Mouse (Mus musculus) cerebellum, adult 2 months (tissue): ENCODE results near the gene Rgs7bp.

Experiments
- CTCF ChIP-seq: fragments of 200-500 bp; IDR thresholded peaks from 2 replicates; pipeline ENCODE4 v1.5.1; 2011; ENCODE audit warnings: low read depth, mild to moderate bottlenecking, control low read depth, low read length, moderate library complexity, borderline replicate concordance; ENCODE audit not compliant: insufficient read depth
- POLR2A ChIP-seq: fragments of 200-500 bp; IDR thresholded peaks from 2 replicates; pipeline ENCODE4 v1.6.1; 2011; ENCODE audit warnings: low read length, control low read depth, borderline replicate concordance; ENCODE audit not compliant: insufficient read depth

DNA sequence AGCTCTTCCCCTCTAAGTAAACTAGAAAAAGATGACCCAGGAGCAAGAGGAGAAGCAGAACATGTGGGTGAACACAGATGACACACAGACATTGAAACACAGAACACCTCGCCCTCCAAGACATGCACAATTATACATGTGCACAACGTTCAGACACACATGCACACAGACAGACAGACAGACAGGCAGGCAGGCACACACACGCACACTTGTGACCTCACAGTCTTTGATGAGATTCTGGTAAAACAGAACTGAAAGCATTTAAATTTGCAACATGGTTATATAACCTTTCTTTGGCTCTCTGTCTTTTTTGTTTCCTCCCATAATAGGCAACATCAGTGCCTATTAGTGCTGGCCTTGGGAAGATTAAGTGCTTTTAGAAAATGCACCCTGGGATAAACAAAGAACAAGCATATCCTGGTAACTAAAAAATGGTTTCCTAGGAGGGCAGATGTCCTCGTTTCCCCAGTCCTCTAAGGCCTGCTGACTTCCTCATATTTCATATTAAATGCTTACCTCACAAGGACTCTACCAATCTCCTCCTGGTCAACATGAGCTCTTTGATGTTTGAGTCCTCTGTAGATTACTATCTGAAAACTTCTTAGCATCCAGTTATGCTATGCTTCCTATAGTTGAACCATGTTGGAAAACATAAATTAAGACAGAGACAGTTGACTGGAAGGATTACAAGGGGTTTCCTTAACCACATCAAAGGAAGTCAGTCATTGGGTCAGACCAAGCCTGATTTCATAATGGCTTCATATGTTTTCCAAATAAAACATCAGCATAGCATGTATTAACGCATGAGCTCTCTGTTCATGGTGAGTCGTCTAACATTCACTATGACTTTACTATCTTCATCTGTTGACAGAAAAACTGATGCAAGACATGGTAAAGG lies 122.8 kb downstream of the Rgs7bp start:
- TF ChIP-seq POLR2A: no peak
- no peak for TF ChIP-seq CTCF
